Mouse (Mus musculus): ENCODE results near the gene Usp53.

Gene Usp53

DNA sequence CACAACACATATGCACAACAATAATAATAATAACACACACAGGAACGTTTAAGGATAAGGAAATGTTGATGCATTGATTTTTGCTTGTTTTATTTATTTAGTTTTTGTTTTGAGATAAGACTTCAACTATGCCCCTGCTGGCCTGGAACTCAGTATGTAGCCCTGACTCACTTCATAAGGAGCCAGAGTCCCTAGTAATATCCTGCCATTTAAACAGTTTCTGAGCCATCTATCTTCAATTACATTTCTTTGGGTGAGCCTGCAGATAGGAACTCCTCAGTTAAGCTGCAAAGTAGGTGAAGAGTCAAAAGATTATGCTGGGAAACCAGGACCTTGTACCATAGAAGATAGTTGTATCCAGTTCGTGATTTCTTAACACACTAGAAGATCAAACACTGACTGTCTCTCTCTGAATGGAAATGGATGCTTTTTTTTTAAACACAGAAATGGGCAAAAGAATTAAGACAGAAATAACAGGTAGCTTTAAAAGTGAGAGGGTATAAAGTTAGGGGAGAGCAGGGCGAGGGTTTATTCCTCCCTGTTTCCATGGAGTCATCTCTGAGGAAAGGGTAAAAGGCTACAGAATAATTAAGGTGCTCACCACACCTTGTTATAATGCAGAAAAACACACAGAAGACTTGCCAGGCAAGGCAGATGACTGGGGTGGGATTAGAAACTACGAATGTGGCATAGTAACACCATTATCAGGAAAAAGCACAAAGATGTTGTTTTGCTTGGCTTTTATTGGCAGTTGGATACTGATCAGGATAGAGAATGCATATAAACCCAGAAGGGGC, 96.6 kb downstream of the Usp53 start:
- no peak for DNase-seq (ENCODE audit: low read depth, low spot score)

Measured in telencephalon, adult 2 months (tissue).